Mouse (Mus musculus) cortical plate, adult 2 months (tissue): ENCODE data around the gene E330021D16Rik. TPM values are rescaled to one million over a fixed set of nuclear protein-coding genes. Genes with fewer than 3 reads are reported as not detected.

ENCODE experiments used
- H3K27ac ChIP-seq: fragments of 200-500 bp; 2 replicates; pipeline ENCODE4 v1.5.1; 2012; ENCODE audit warnings: low read length, control low read depth, inconsistent platforms; ENCODE audit not compliant: insufficient read depth
- H3K4me1 ChIP-seq: fragments of 200-500 bp; 2 replicates; pipeline ENCODE4 v1.6.1; 2011; ENCODE audit warnings: low read length; ENCODE audit not compliant: control insufficient read depth, insufficient read depth
- H3K4me3 ChIP-seq: fragments of 200-500 bp; 2 replicates; pipeline ENCODE4 v1.5.1; 2011; ENCODE audit warnings: mild to moderate bottlenecking, low read length, control low read depth; ENCODE audit not compliant: insufficient read depth
- CTCF ChIP-seq: fragments of 200-500 bp; IDR thresholded peaks from 2 replicates; pipeline ENCODE4 v1.5.1; 2011; ENCODE audit warnings: mild to moderate bottlenecking, control low read depth, low read length; ENCODE audit not compliant: insufficient read depth; ENCODE audit errors: extremely low read depth
- POLR2A ChIP-seq: fragments of 200-500 bp; IDR thresholded peaks from 2 replicates; pipeline ENCODE4 v1.6.1; 2011; ENCODE audit warnings: mild to moderate bottlenecking, low read length, control low read depth; ENCODE audit not compliant: insufficient read depth; ENCODE audit errors: extremely low read depth
- polyA plus RNA-seq: library from polyadenylated mRNA; depleted of rRNA; stranded (reverse); fragments of >200 nt; gene quantifications from 2 replicates; pipeline ENCODE4 v1.2.3, GENCODE M21; 2012; rRNA removed

Gene E330021D16Rik
- polyA plus RNA-seq, 1 experiment = not detected

- 0 out of 2 replicates have a peak overlapping the region, but pooled peaks have one; percentile 2 for H3K27ac ChIP-seq
- TF ChIP-seq POLR2A = no peak
- TF ChIP-seq CTCF = peak; percentile 97
- peaks cover 3% of the 10 kb centered on the region; the same call in 1 of the 2 replicates for H3K4me1 ChIP-seq
- H3K4me3 ChIP-seq = no peak overlapping the region
Observed at GRCm38 (mm10) chr6:136353399-136354184, 61.8 kb downstream of the E330021D16Rik start.

Other genes with a start within 250 kb of the E330021D16Rik start
- gene Grin2b, start 242.1 kb downstream of the E330021D16Rik start, polyA plus RNA-seq = 44.7 and 46.9 TPM in 2 replicates
- gene Gm8994, start 88.0 kb downstream of the E330021D16Rik start, polyA plus RNA-seq = 0.06 TPM in 1 of 2 replicates, not detected in the other
- 39.5 and 47.4 TPM in 2 replicates for gene Atf7ip, start 90.6 kb upstream of the E330021D16Rik start, polyA plus RNA-seq
- 0.17 and 0.19 TPM in 2 replicates for gene Plbd1, start 246.4 kb upstream of the E330021D16Rik start, polyA plus RNA-seq